Mouse (Mus musculus): ENCODE results near the gene Moap1.

DNA sequence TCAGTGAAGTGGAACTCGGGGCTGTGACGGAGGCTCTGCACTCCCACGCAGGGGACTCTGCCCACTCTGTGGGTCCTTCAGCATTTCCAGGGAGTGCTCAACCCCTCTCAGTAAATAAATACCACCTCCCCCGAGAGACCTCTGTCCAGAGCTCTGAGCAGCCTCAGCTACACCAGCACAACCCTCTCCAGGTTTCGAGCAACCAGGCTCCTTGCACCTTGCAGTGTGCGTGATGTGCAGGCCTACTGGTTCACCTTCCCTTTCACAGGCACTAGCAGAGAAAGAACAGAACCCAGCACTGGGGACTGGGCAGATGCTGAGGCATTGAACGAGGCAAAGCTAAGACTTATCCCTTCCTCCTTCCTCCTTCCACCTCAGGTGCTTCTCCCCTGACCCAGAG lies 46.1 kb downstream of the Moap1 start:
- no peak for TF ChIP-seq POLR2A (IDR thresholded peaks at IDR 0.05; ENCODE audit: control insufficient read depth, low read depth, low read length)
- TF ChIP-seq CTCF (IDR thresholded peaks at IDR 0.05; ENCODE audit: control insufficient read depth, insufficient read depth, insufficient replicate concordance, low read depth, low read length): no peak
